Mouse (Mus musculus) right cerebral cortex, postnatal 14 days (tissue): ENCODE measurements around the gene Lrp6.

Experiments
- DNase-seq: peaks from one replicate; pipeline ENCODE4 v3.0.0; 2022

The Lrp6 gene

GRCm38 (mm10) chr6:134566818-134567485, at the start of gene Lrp6:
Gene Lrp6, minus strand, starts transcription at chr6:134566965.
- DNase-seq = peak; percentile 82

- DNase-seq = peak; percentile 81
Observed at GRCm38 (mm10) chr6:134614723-134615648, 48.2 kb upstream of the Lrp6 start.

- DNase-seq = no peak
Observed at GRCm38 (mm10) chr6:134614322-134614721, 47.6 kb upstream of the Lrp6 start.

GRCm38 (mm10) chr6:134611896-134612295, 45.1 kb upstream of the Lrp6 start:
- DNase-seq = no peak

GRCm38 (mm10) chr6:134610380-134610779, 43.6 kb upstream of the Lrp6 start:
- no peak for DNase-seq

GRCm38 (mm10) chr6:134606949-134607746, 40.4 kb upstream of the Lrp6 start:
- no peak for DNase-seq

GRCm38 (mm10) chr6:134606540-134606939, 39.8 kb upstream of the Lrp6 start:
- DNase-seq = no peak

GRCm38 (mm10) chr6:134605196-134605595, 38.4 kb upstream of the Lrp6 start:
- no peak for DNase-seq

GRCm38 (mm10) chr6:134602371-134603003, 35.7 kb upstream of the Lrp6 start:
- DNase-seq = no peak

GRCm38 (mm10) chr6:134601766-134602165, 35.0 kb upstream of the Lrp6 start:
- DNase-seq = no peak

GRCm38 (mm10) chr6:134601130-134601529, 34.4 kb upstream of the Lrp6 start:
- DNase-seq = no peak

GRCm38 (mm10) chr6:134599239-134599638, 32.5 kb upstream of the Lrp6 start:
- DNase-seq = no peak

- DNase-seq = no peak
Observed at GRCm38 (mm10) chr6:134597651-134598229, 31.0 kb upstream of the Lrp6 start.

- DNase-seq = no peak
Observed at GRCm38 (mm10) chr6:134594569-134595442, 28.0 kb upstream of the Lrp6 start.

GRCm38 (mm10) chr6:134591614-134592013, 24.8 kb upstream of the Lrp6 start:
- DNase-seq = no peak

- no peak for DNase-seq
Observed at GRCm38 (mm10) chr6:134586241-134586640, 19.5 kb upstream of the Lrp6 start.

GRCm38 (mm10) chr6:134584616-134585015, 17.9 kb upstream of the Lrp6 start:
- no peak for DNase-seq

- DNase-seq = no peak
Observed at GRCm38 (mm10) chr6:134582110-134582509, 15.3 kb upstream of the Lrp6 start.

GRCm38 (mm10) chr6:134579506-134579905, 12.7 kb upstream of the Lrp6 start:
- no peak for DNase-seq

- DNase-seq = no peak
Observed at GRCm38 (mm10) chr6:134578039-134578438, 11.3 kb upstream of the Lrp6 start.

- DNase-seq = no peak
Observed at GRCm38 (mm10) chr6:134575288-134575741, 8.6 kb upstream of the Lrp6 start.
